Mouse (Mus musculus): ENCODE results near the gene Shank2.
A peak's percentile ranks its signal among the peaks of the same experiment; 100 is the strongest.

Gene Shank2

DNA sequence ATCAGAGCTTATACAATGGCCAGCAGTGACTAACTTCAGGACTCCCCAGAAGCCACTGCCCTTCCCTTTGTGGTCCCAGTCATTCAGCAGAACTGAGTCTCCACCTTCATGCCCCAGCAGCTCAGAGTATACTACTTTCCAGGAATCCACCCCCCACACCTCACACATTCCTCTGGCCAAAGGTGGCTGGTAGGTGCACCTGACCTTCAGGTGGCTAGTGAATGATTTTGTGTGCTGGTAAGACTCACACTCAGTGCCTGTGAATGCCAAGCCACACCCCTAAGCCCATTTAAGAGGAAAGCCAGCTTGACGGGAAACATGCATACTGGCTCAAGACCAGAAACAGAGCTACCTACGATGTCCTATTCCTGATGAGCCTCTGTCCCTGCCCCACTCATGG is 431.2 kb downstream of the Shank2 start:
- no peak for DNase-seq

DNA sequence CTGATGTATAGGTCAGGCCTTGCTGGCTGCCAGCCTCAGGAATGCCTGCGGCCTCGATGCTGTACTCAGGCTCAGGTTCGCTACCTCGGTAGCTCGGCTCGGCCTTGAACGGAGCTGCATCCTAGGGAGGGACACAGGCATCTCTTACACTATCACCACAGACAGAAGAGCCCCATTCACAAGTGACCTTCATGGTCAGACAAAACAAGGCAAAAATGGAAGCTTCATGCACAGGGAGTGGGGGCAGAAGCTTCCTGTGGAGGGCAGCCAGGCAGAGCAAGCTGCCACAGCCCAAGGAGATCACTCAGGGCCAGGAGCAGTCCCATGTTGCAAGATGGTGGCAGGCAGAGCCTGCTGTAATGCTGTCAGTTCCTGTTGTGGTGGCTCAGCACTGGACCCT is 437.1 kb downstream of the Shank2 start:
- DNase-seq: no peak

DNA sequence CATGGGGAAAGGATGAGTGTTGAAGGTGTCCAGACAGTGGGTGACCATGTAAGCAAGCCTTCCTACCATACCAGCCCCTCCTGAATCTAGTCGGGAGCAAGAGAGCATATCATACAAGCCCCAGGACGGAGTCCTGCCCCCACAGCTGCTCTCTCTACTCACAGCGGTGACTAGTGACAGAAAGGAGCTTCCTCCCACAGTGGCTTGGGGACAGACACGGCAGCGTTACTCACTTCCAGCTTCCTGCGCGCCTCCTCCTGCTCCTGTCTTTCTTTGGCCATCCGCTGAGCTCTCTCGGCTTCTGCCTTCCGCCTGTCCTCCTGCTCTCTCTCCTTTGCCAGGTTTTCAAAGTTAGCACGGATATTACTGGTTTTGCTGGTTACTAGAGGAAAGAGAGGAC is 439.7 kb downstream of the Shank2 start:
- DNase-seq: no peak

DNA sequence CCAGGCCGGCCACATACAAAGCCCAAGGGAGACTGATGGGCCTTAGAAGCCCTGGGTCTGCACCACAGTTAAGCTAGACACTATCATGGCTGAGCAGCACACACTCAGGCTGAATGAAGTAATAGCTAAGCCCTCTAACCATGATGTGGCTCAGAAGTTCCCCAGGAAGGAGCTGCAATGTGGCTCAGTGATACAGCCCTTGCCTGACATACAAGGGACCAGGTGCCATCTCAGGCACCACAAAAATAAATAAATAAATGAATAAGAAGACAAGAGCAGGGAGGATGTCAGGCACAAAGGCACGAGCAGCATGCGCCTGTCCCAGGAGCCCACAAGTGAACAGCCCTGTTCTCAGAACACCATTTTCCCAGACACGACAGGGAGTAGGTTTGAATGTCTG is 440.2 kb downstream of the Shank2 start:
- no peak for DNase-seq

DNA sequence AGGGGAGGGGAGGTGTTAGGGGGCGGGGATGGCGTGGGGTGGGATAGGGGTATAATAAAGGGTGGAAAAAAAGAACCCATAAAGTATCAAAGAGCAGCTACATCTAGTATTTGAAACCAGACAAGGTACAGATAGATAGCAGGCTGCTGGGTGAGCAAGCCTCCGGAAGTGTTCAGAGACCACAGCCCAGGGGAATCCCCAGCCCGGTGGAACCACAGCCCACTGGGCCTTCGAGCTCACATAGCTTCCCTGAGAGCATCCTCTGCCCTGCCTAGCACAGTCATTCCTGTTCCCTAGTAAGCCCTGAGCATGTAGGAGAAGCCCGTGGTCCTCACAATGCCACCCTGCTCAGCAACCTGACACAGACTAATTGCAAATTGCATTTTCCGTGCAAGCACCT is 443.1 kb downstream of the Shank2 start:
- DNase-seq: peak in 1 of 2 experiments; percentile 17

DNA sequence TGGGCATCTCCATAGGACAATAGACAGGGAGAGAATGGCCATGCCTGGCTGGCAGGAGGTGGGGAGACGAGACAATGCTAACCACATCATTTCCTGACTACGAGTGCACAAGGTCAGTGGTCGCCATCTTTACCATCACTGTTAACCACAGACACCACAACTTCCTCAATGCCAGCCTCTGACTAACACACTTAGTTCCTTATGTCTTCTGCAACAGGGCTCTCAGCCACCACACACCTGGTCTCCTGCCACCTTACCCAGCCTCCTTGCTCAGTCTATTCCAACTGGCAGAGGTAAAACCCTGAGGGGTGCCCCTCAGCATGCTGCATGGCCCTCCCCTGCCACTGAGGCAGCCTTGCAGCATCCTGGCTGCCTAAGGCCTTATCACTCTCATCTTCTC is 445.4 kb downstream of the Shank2 start:
- DNase-seq: peak in 1 of 2 experiments; percentile 18

DNA sequence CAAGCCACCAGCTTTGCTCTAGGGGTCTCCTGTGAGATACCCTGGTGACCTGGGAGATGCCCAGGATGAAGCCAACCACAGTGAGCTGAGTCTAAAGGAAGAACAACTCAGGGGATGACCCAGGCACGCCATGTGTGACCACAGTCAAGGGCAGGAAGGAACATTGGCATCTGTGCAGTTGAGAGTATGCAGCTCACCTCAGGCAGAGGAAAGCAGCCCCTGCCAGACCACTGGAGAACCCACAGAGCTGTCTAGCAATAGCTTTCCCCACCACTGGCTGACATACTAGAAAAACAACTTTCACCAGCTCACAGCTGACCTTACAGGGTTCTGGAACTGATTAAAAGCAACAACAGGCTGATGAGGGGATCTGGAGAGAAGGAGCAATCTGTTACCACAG is 446.5 kb downstream of the Shank2 start:
- no peak for DNase-seq

DNA sequence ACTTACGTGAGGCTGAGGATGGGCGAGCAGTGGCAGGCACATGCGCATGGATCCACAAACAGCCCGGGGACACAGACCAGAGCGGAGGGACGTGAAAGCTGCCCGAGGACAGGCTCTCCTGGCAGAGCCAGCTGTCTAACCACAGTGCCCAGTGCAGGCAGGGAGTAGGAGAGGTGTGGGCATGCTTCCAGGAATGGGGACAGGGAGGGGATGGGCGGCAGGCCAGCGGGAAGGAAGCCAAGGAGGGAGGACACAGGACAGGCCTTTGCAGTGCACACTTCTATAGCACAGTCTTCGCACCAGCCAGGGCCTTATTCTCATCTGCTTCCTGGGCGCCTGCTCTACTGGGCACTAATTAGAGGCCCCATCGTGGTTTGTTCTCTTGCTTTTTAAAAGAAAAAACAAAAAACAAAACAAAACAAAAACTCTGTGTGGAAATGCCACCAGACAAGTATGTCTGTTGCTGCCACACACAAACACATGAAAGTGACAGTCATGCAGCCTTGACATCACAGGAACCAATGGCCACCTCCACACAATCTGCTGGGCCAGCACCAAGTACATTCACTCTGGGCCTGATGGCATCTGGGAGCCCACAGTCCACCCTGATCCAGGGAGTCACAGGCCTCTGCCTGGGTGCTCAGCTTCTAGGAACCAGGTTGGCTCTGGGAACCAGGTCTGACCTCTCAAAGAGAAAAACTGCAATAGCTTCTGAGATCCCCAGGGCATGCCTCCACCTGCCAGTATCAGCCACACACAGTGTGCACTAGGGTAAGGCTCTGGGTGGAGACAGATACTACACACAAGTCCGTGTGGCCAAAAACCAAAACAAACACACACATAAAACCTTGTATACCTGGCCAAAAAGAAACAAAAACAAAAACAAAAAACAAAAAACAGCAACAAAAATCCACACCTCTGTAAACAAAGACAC is 448.2 kb downstream of the Shank2 start:
- peak; percentile 86 to 88 for DNase-seq

DNA sequence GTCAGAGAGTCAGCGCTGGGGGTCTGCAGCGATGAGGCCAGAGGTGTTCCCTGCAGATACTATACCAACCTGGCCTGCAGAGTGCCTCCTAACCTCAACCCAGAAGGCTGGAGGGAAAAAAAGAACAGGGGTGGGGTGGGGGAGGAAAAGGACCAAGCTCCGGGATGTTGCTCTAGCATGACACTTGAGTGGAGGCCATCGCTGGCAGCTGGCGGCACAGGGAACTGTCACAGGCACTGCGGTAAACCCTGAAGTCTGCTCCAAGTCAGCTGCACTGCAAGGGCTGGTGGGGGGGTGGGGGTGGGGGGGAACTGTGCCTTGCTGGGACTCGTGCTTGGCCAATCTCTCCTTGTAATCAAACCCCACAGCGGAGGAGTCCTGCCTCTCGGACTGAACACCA is 448.9 kb downstream of the Shank2 start:
- DNase-seq: no peak

DNA sequence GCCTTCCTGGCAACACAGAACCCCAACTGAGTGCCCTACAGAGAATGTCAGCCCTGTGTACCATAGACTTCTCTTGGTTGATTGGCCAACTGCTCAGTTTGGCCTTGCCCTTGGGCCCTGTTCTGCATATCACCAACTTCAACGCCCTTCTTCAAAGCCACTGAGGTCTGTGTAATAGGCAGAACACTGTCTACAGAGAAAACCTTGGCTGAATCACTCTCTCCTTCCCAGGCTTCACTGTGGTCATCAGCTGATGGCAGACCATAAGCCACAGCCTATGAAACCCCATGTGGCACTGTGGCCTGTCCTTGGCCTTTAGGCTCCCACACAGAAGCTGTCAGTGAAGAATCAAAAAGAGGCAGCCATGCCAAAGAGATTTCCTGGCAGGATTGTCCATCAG is 457.2 kb downstream of the Shank2 start:
- no peak for DNase-seq

DNA sequence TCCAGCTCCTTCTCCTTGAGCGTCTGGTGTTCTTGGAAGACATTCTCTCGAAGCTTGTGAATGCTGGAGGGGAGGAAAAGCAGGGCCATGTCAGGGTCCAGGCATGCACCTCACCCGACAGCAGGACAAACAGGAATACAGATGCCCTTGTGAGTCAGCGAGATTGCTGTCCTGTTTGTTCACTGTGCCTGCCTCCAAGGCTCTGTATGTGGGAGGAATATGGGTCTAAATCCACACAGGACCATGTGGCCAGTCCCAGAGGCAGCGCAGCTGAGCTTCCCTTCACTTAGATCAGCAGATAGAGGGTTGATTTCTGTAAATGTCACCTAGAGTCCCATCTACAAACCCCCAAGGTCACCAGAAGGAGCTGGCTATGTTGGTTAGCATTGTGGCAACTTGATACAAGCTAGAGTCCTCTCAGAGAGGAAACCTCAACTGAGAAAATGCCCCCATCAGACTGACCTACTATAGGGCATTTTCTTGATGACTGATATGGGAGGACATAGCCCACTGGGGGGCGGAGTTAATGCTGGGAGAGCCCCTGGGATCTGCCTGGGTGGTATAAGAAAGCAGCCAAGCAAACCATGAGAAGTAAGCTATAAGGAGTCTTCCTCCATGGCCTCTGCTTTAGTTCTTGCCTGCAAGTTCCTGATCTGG is 459.6 kb downstream of the Shank2 start:
- no peak for DNase-seq

DNA sequence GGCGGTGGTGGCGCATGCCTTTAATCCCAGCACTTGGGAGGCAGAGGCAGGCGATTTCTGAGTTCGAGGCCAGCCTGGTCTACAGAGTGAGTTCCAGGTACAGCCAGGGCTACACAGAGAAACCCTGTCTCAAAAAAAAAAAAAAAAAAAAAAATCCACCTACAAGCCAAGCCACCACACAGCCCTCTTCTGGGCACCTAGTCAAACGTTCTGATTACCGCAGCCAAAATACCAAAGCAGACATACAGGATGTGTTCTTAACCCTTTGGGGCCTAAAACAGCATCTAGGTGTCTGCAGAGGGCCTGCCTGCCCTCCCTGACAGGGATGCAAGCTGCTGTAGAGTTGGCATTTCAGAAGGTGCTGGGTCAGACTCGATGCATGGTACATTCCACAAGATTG is 460.8 kb downstream of the Shank2 start:
- no peak for DNase-seq

DNA sequence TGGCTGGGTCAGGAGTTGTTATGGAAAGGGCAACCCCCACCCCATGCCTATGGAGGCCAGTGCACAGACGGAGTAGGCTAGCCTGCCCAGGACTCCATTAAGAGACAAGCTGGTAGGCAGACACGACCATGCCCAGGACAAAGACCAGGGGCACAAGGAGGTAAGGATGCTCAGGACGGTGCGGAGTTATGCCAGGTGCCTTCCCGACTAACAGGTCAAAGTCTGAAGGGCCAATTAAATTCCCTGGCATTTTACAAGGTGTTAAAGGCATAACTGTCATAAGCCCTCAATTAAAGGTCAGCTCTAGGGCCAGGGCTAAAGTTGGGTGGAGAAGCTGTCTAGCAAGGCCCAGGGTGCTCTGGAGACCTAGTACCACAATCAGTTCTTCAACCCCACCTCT is 467.0 kb downstream of the Shank2 start:
- no peak for DNase-seq

DNA sequence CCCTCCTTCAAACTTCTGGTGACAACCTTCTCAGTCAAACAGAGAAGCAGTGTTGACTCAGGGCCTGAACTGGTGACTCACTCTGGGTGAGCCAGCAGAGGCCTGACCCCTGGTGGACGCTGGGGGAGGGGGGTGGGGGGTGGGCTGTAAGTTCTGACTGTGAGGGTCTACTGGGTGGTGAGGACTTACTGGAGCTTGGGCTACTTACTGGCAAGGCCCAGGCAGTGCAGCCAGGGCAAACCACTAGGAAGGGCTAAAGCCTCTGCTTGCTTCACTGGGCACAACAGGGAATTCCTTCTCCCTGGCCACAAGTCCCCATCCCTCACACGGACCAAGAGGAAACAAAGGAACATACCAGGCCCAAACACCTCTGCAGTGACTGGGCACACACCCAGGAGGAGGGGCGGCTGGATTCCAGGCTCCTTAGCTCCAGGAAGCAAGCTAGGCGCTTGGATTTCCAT is 467.5 kb downstream of the Shank2 start:
- peak; percentile 59 to 63 for DNase-seq

DNA sequence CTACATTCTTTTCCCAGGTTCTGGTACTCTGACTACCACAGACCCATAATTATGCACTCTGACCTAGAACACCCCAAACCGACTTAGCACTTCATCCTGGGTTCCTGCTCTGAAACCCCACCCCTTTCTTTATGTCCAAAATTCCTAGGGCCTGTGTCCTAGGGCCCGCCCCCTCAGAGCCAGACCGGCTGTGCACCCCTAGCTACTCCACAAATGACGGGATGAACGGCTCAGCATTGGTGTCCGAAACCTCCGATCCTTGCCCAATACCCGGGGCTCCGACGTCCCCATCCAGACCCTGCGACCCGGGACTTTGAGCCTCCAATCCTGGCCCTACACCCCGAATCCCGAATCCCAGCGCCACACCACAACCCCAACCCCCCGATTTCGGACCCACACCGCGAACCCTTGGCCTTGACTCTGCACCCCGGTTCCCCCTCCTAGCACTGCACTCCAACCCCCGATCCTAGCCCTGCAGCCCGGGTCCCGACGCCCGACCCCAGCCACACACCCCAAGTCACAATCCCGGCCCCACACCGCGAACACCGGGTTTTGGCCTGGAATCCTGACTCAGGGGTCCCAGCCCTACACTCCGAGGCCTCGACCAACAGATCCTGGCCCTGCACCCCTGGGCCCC is 468.3 kb downstream of the Shank2 start:
- DNase-seq: peak in 1 of 2 experiments; percentile 10

DNA sequence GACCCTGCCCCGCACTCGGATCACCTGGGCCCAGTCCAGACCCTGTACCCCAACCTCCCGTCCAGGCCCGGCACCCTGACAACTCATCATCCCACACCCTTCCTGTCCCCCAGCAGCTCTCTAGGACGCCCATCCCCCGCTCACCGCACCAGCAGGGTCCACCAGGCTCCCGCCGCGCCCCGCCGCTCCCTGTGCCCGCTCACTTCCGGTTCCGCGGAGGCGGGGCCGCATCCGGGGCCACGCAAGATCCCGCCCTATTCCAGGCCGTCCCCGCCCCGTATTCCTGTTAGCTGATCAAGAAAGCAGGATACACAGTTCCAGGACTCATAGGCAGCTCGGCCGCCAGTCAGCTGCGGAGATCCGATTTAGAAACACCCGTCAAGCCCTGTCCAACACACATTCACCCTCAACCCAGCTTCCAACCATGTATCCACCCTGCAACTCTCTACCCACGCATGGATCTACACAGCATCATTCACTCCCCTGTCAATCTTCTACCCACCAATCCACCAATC is 468.9 kb downstream of the Shank2 start, which contains the start of gene Cttn:
Gene Cttn, minus strand, starts transcription at position 465 of the 515 bp plus-strand sequence.
- peak; percentile 90 to 95 for DNase-seq

DNA sequence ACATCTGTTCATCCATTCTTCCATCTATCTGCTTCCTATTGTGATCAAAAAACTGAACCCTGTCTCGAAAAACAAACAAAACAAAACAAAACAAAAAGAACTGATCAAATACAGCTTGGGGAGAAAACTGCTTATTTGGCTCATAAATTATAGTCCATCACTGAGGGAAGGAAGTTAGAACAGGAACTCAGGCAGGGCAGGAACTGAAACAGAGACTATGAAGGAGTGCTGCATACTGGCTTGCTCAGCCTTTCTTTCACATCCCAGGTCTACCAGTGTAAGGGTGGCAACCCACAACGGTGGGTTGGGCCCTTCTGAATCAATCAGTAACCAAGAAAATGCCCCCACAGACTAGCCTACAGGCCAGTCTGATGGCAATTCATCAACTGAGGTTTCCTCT is 469.4 kb downstream of the Shank2 start:
- DNase-seq: no peak

DNA sequence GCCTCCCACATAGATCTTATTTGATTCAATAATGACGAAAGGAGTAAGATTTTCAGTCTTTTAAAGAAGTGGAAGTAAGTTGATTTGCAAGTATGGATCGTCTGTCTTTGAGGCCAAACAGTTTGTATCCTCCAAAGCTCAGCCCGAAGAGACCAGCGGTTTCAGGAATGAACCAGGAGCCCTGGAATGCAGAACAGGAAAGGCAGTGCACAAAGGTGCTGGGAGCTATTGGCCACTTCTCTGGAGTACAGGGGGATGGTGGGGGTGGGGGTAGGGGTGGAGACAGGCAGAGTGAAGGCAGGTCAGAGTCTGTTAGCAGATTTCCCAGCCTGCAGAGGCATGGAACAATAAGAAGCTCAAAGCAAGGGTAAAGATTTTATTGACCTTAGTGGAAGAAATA is 471.8 kb downstream of the Shank2 start:
- no peak for DNase-seq

Data from lung, adult 18-20 months (tissue).